Mouse (Mus musculus): ENCODE measurements around the gene Irak2. TPM values are rescaled to one million over a fixed set of nuclear protein-coding genes. Genes with fewer than 3 reads are reported as not detected.
"Not testable (repeated sequence)": the region's sequence is repeated elsewhere in the genome, so short reads cannot be mapped to it uniquely, and the experiment has no call there.

Gene Irak2
- total and polyA plus RNA-seq, 2 experiments from 2014 or later = 4.8 to 13.9 TPM

DNA sequence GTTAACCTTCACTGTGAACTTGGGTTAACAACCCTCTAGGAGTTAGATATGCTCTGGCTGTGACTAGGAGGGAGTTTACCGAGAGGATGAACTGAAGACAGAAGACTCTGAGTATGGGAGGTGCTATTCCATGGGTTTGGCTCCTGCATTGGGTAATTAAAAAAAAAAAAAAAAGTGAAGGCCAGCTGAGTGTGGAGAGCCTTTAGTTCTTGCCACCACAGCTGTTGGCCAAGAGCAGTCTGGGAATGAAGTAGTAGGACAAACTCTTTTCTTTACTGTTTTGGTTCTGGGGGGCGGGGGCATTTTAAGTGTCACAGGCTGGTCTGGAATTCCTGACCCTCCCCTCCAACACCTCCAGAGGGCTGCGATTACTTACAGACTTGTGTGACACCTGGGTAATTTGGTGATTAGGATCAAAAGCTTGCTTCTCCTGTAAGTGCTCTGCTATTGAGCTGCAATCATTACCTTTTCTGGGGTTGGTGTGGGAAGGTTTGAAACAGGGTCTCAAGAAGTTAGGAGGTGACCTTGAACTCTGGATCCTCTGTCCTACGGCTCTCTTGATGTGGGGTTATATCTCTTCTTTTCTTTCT lies 57.6 kb downstream of the Irak2 start:
- peak overlapping the region; percentile 18; the same call in 1 of the 2 replicates for H3K9ac ChIP-seq (replicated peaks; ENCODE audit: low read length)
- 89% methylated on average over 4 of the region's 4 CpGs for WGBS
- no peak for TF ChIP-seq CTCF (IDR thresholded peaks at IDR 0.05; ENCODE audit: low read depth)
- H3K27me3 ChIP-seq (ENCODE audit: insufficient read depth, low read length) = no peaks in the 10 kb centered on the region
- H3K27ac ChIP-seq = peak overlapping the region; percentile 89; the same call in 1 of the 2 replicates
- peaks cover 11% of the 10 kb centered on the region; the same call in 1 of the 2 replicates for H3K36me3 ChIP-seq (ENCODE audit: insufficient read depth, low read length)
- H3K4me2 ChIP-seq (ENCODE audit: low read depth, low read length) = peak overlapping the region; percentile 99
- ATAC-seq = no peak
- H3K9me3 ChIP-seq (ENCODE audit: low read length) = no peaks in the 10 kb centered on the region
- DNase-seq (ENCODE audit: low spot score) = no peak
- H3K4me3 ChIP-seq (ENCODE audit: low read length) = peak overlapping the region; percentile 85
- H3K4me1 ChIP-seq (ENCODE audit: insufficient read depth, low read length) = peaks cover 15% of the 10 kb centered on the region

DNA sequence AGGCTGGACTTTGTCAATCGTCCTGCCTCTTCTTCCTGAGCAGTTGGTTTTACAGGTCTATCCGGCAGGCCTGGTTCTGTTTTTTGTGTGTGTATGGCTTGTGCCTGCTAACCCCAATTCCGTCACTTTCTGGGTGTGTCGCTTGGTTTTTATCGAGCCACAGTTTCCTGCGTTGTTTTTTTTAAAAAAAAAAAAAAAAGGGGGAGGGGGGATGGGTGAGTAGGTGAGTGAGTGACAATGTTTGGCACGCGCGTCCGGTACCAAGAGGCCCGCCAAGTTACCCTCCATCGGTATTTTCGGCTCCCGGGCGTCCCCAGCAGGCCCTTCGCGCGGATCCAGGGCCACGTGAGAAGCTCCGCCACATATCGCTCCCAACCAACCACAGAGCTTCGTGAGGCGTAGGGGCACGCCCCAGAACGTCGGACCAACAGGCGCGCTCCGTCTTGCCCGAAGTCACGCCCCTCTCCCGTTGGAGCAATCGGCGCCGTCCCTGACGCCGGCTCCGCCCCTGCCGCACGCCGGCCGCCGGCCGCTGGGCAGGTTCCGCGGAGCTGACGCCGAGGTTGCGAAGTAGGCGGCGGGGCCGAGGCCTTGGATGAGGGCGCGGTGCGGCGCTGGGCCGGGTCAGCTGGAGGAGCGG lies 58.4 kb downstream of the Irak2 start, which contains the start of gene Tatdn2:
Gene Tatdn2, plus strand, starts transcription at position 469 of the 640 bp plus-strand sequence.
- peak; percentile 34; the same call in 1 of the 2 replicates for TF ChIP-seq CTCF (IDR thresholded peaks at IDR 0.05; ENCODE audit: low read depth)
- DNase-seq (ENCODE audit: low spot score) (peak; percentile 98), ATAC-seq (peak; percentile 100)
- Histone ChIP-seq H3K27me3 (ENCODE audit: insufficient read depth, low read length) (no peaks in the 10 kb centered on the region), H3K9me3 (ENCODE audit: low read length) (no peaks in the 10 kb centered on the region), H3K27ac (peak within 1 kb of the TSS; percentile 89), H3K36me3 (ENCODE audit: insufficient read depth, low read length) (peaks cover 19% of the 10 kb centered on the region; the same call in 1 of the 2 replicates), H3K4me1 (ENCODE audit: insufficient read depth, low read length) (peaks cover 15% of the 10 kb centered on the region), H3K9ac (replicated peaks; ENCODE audit: low read length) (peak within 1 kb of the TSS; percentile 81), H3K4me3 (ENCODE audit: low read length) (peak within 1 kb of the TSS; percentile 85), H3K4me2 (ENCODE audit: low read depth, low read length) (peak within 1 kb of the TSS; percentile 99)
- under 1% methylated on average over 58 of the region's 58 CpGs for WGBS

DNA sequence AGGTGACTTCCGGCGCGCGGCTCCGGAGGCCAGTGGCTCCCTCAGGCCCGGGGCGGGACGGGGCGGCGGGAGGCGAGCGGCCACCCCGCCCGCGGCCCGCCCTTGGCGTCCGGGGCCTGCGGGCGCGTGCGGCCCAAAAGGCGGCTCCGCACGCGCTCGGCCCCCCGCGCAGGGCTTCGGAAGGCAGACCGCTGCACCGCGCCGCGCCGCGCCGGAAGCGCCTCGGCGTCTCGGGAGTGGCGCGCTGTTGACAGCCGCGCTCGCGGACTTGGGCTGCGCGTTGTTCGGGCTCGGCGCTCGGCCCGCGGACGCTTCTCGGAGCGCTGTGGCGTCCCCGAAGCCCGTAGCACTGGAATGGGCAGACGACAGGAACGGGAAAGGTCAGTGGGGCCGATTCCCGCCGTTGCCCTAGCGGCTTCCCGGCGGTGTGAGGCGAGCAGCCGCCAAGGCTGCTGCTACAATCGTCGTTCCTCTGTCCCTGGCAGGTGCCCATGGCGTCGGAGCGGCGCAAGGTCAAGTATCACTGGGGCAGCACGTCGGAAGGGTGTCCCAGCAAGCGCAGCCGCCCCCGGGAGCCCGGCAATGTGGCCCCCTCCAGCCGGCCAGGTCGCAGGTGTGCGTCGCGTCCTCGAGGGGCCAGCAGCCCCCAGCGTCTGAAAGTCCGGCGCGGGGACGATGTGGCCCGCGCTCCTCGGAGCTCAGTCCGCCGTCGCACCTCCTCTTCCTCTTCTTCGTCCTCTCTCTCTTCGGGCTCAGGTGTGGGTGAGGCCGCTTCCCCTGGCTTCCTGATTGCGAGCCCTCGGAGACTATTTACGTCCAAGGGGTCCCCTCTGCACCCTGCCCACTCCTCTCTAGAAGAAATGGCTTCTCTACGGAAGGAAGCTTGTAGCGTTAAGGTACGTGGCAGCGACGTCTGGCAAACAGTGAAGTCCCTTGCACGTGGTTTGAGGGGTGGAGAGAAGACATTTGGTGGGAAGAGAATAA lies 59.2 kb downstream of the Irak2 start:
- H3K4me3 ChIP-seq (ENCODE audit: low read length) = peak overlapping the region; percentile 85
- no peaks in the 10 kb centered on the region for H3K9me3 ChIP-seq (ENCODE audit: low read length)
- TF ChIP-seq CTCF (IDR thresholded peaks at IDR 0.05; ENCODE audit: low read depth) = no peak
- peak overlapping the region; percentile 81 for H3K9ac ChIP-seq (replicated peaks; ENCODE audit: low read length)
- H3K36me3 ChIP-seq (ENCODE audit: insufficient read depth, low read length) = peaks cover 27% of the 10 kb centered on the region; the same call in 1 of the 2 replicates
- 1% methylated on average over 86 of the region's 113 CpGs for WGBS
- no peaks in the 10 kb centered on the region for H3K27me3 ChIP-seq (ENCODE audit: insufficient read depth, low read length)
- peak overlapping the region; percentile 99 for H3K4me2 ChIP-seq (ENCODE audit: low read depth, low read length)
- peak; percentile 74 for ATAC-seq
- H3K4me1 ChIP-seq (ENCODE audit: insufficient read depth, low read length) = peaks cover 15% of the 10 kb centered on the region
- H3K27ac ChIP-seq = peak overlapping the region; percentile 89
- peak; percentile 67 for DNase-seq (ENCODE audit: low spot score)

DNA sequence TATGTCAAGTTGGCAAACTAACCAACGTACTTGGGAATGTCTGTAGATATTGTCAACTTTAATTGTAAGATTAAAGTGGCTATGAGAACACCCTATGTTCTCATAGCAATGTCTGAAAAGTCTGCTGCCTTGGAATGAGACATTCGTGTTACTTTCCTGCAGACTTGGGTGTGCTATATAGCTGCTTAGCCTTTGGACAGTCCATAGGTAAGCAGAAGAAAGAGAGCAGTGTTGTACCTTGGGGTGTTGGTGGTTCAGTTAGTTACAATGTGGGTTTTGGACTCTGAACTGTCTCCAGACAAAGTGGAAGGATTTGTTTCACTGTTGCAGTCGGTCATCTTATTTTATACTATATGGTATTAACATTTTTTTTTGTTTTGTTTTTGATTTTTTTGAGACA lies 74.5 kb downstream of the Irak2 start:
- Histone ChIP-seq H3K9ac (replicated peaks; ENCODE audit: low read length) (no peak overlapping the region), H3K9me3 (ENCODE audit: low read length) (no peaks in the 10 kb centered on the region), H3K36me3 (ENCODE audit: insufficient read depth, low read length) (peaks cover 73% of the 10 kb centered on the region), H3K4me3 (ENCODE audit: low read length) (no peak overlapping the region), H3K4me2 (ENCODE audit: low read depth, low read length) (no peak overlapping the region), H3K27me3 (ENCODE audit: insufficient read depth, low read length) (no peaks in the 10 kb centered on the region), H3K4me1 (ENCODE audit: insufficient read depth, low read length) (no peaks in the 10 kb centered on the region), H3K27ac (no peak overlapping the region)
- DNase-seq (ENCODE audit: low spot score) (no peak), ATAC-seq (no peak)
- 97% methylated on average over 3 of the region's 3 CpGs for WGBS
- TF ChIP-seq CTCF (IDR thresholded peaks at IDR 0.05; ENCODE audit: low read depth) = no peak

DNA sequence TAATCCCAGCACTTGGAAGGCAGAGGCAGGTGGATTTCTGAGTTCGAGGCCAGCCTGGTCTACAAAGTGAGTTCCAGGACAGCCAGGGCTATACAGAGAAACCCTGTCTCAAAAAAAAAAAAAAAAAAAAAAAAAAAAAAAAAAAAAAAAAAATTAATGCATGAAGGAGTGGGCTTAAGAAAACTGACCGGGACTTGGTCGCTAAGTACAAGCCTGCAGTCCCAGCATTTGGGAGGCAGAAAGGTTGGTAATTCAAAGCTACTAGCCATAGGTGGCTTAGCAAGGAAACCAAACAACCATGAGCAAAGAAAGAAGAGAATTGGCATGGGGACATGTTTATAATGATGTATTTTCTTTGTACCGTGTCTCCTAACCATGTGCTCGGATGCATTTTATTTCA lies 75.1 kb downstream of the Irak2 start:
- H3K9ac ChIP-seq (replicated peaks; ENCODE audit: low read length); H3K27ac ChIP-seq; DNase-seq (ENCODE audit: low spot score); ATAC-seq; H3K4me3 ChIP-seq (ENCODE audit: low read length); H3K4me2 ChIP-seq (ENCODE audit: low read depth, low read length); H3K9me3 ChIP-seq (ENCODE audit: low read length); H3K27me3 ChIP-seq (ENCODE audit: insufficient read depth, low read length); H3K4me1 ChIP-seq (ENCODE audit: insufficient read depth, low read length): not testable (repeated sequence)
- WGBS = 96% methylated on average over 5 of the region's 5 CpGs
- peaks cover 68% of the 10 kb centered on the region for H3K36me3 ChIP-seq (ENCODE audit: insufficient read depth, low read length)

DNA sequence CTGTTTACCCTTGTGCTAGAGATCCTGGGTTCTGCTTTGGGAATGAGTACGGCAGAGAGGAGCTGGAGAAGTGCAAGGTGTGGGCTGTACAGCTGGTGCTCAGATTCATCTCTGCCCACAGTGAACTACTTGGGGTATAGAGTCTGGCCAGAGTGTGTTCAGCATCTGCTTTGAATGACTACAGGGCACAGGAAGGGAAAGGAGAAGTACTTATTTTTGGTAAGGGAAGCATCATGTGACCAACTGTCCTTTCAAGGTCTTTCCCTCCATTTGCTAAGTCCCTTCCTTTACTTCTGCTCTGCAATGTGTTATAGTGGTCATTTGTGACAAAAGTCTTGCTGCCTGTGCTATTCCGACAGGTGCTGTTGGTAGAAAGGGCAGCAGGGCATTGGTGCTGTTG lies 76.0 kb downstream of the Irak2 start:
- no peaks in the 10 kb centered on the region for H3K4me1 ChIP-seq (ENCODE audit: insufficient read depth, low read length)
- no peak overlapping the region for H3K27ac ChIP-seq
- 94% methylated on average over 2 of the region's 2 CpGs for WGBS
- no peaks in the 10 kb centered on the region for H3K9me3 ChIP-seq (ENCODE audit: low read length)
- no peak overlapping the region for H3K4me3 ChIP-seq (ENCODE audit: low read length)
- DNase-seq (ENCODE audit: low spot score) = no peak
- peaks cover 67% of the 10 kb centered on the region for H3K36me3 ChIP-seq (ENCODE audit: insufficient read depth, low read length)
- no peak overlapping the region for H3K4me2 ChIP-seq (ENCODE audit: low read depth, low read length)
- H3K9ac ChIP-seq (replicated peaks; ENCODE audit: low read length) = no peak overlapping the region
- no peaks in the 10 kb centered on the region for H3K27me3 ChIP-seq (ENCODE audit: insufficient read depth, low read length)
- ATAC-seq = no peak
- no peak for TF ChIP-seq CTCF (IDR thresholded peaks at IDR 0.05; ENCODE audit: low read depth)

Data from hindbrain, postnatal 0 days (tissue).